Mouse (Mus musculus): ENCODE measurements around the gene Lmx1b. TPM values are rescaled to one million over a fixed set of nuclear protein-coding genes. Genes with fewer than 3 reads are reported as not detected.

Lmx1b gene
- polyA plus RNA-seq, 1 experiment from 2014 or later, result 1.7 TPM

- peak overlapping the region; percentile 67 for H3K4me2 ChIP-seq
- peak; percentile 34 for ATAC-seq (replicated peaks)
- H3K27ac ChIP-seq, result peak overlapping the region; percentile 84
- H3K4me3 ChIP-seq, result peak overlapping the region; percentile 40
- H3K9me3 ChIP-seq, result no peaks in the 10 kb centered on the region
- peaks cover 59% of the 10 kb centered on the region for H3K27me3 ChIP-seq (replicated peaks)
- 3% methylated on average over 17 of the region's 17 CpGs for WGBS
- peak overlapping the region; percentile 44 for H3K9ac ChIP-seq
- no peaks in the 10 kb centered on the region for H3K36me3 ChIP-seq (replicated peaks)
- peaks cover 31% of the 10 kb centered on the region for H3K4me1 ChIP-seq
These were observed 24.4 kb downstream of the Lmx1b start for GRCm38 (mm10) chr2:33615843-33616344.

- Histone ChIP-seq H3K9me3 (no peaks in the 10 kb centered on the region), H3K4me3 (no peak overlapping the region), H3K4me1 (peaks cover 20% of the 10 kb centered on the region), H3K9ac (no peak overlapping the region), H3K27me3 (replicated peaks) (peaks cover 39% of the 10 kb centered on the region), H3K36me3 (replicated peaks) (no peaks in the 10 kb centered on the region), H3K4me2 (no peak overlapping the region), H3K27ac (no peak overlapping the region)
- 15% methylated on average over 18 of the region's 18 CpGs for WGBS
- no peak for ATAC-seq (replicated peaks)
These were observed 34.6 kb downstream of the Lmx1b start for GRCm38 (mm10) chr2:33605487-33606256.

DNA sequence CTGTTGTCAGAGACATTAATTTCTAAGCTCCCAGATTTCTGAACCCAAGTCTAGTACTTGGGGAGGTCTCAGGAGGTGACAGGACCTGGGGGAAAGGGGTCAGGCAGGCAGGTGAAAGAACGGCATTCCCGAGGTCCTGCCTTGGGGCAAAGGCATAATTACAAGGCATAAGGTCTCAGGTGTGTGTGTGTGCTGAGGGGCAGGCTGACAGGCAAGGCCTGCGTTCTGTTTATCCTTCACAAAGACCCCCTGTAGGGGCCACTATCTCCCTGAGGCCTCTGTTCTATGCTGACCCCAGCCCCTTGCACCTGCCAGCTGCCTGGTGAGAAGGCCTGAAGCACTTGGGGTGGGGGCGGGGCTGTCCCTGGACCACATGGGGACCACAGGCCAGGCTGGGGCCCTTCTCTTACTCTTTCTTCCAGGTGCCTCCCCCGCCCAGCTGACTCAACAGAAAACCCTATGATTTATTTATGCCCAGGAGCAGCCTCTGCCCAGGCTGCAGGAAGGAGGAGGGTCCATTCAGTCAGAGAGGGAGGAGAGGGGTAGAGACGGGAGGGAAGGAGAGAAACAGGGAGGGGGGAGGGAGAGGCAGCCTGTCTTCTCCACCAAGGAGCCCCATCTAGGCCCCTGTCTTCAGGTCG, 35.3 kb downstream of the Lmx1b start:
- H3K27ac ChIP-seq, result no peak overlapping the region
- H3K4me1 ChIP-seq, result peaks cover 20% of the 10 kb centered on the region
- peaks cover 39% of the 10 kb centered on the region for H3K27me3 ChIP-seq (replicated peaks)
- no peak overlapping the region for H3K4me3 ChIP-seq
- 19% methylated on average over 7 of the region's 7 CpGs for WGBS
- no peak overlapping the region for H3K4me2 ChIP-seq
- no peaks in the 10 kb centered on the region for H3K36me3 ChIP-seq (replicated peaks)
- ATAC-seq (replicated peaks), result no peak
- H3K9me3 ChIP-seq, result no peaks in the 10 kb centered on the region
- no peak overlapping the region for H3K9ac ChIP-seq

- WGBS, result 52% methylated on average over 6 of the region's 6 CpGs
- no peak for ATAC-seq (replicated peaks)
- H3K9ac ChIP-seq, result no peak overlapping the region
- no peaks in the 10 kb centered on the region for H3K36me3 ChIP-seq (replicated peaks)
- H3K4me1 ChIP-seq, result peaks cover 9% of the 10 kb centered on the region
- peaks cover 25% of the 10 kb centered on the region for H3K27me3 ChIP-seq (replicated peaks)
- no peak overlapping the region for H3K4me2 ChIP-seq
- H3K27ac ChIP-seq, result no peak overlapping the region
- H3K9me3 ChIP-seq, result no peaks in the 10 kb centered on the region
- H3K4me3 ChIP-seq, result no peak overlapping the region
These were observed 39.8 kb downstream of the Lmx1b start for GRCm38 (mm10) chr2:33600520-33600919.

DNA sequence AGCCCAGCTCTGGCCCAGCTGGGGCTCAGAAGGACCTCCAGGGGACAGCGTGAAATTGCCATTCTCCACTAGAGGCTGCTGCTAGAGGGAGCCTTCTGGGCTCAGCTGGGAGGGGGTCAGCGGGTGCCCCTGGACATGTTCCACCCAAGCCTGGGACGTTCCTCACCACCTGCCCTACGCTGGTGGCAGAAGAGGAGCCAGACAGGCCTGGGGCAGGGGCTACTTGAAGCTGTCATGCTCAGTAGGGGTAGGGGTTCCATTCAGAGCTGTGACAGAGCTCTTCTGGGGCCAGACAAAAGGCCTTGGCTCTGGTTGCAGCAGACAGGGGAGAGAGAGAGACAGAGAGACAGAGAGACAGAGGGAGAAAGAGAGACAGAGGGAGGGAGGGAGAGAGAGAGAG, 42.9 kb downstream of the Lmx1b start:
- Histone ChIP-seq H3K4me3 (no peak overlapping the region), H3K9ac (no peak overlapping the region), H3K4me2 (no peak overlapping the region), H3K9me3 (no peaks in the 10 kb centered on the region), H3K27ac (no peak overlapping the region), H3K4me1 (peaks cover 19% of the 10 kb centered on the region), H3K27me3 (replicated peaks) (peaks cover 15% of the 10 kb centered on the region), H3K36me3 (replicated peaks) (no peaks in the 10 kb centered on the region)
- ATAC-seq (replicated peaks), result no peak
- WGBS, result 18% methylated on average over 4 of the region's 4 CpGs

DNA sequence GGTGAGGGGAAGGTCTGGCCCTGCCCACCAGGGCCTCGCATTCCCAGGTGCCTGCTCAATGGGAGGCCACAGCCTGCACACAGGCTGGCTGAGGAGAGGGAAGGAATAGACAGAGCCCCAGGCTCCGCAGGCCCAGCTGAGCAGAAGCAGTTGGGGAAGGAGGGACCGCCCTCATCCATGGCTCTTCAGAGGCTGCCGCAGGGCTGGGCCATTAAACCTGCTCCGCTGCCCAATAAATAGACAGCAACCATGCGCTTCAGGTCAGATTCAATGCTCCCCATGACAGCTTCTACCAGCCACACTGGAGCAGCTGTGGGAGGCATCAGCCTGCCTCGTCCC, 45.3 kb downstream of the Lmx1b start:
- 18% methylated on average over 7 of the region's 7 CpGs for WGBS
- peaks cover 28% of the 10 kb centered on the region for H3K4me1 ChIP-seq

GRCm38 (mm10) chr2:33594181-33595084, 45.9 kb downstream of the Lmx1b start:
- WGBS, result 48% methylated on average over 9 of the region's 9 CpGs
- no peak overlapping the region for H3K27ac ChIP-seq
- peaks cover 28% of the 10 kb centered on the region for H3K4me1 ChIP-seq

More for the DNA sequence above, 45.3 kb downstream of the Lmx1b start:
- Histone ChIP-seq H3K27me3 (replicated peaks) (peaks cover 8% of the 10 kb centered on the region), H3K4me2 (no peak overlapping the region), H3K27ac (no peak overlapping the region), H3K9ac (no peak overlapping the region), H3K4me3 (no peak overlapping the region), H3K36me3 (replicated peaks) (no peaks in the 10 kb centered on the region), H3K9me3 (no peaks in the 10 kb centered on the region)
- ATAC-seq (replicated peaks), result no peak

GRCm38 (mm10) chr2:33592931-33593555, 47.3 kb downstream of the Lmx1b start:
- Histone ChIP-seq H3K4me2 (no peak overlapping the region), H3K4me3 (no peak overlapping the region), H3K27me3 (replicated peaks) (peaks cover 1% of the 10 kb centered on the region), H3K9ac (no peak overlapping the region), H3K36me3 (replicated peaks) (no peaks in the 10 kb centered on the region), H3K4me1 (peaks cover 28% of the 10 kb centered on the region), H3K9me3 (no peaks in the 10 kb centered on the region), H3K27ac (0 out of 2 replicates have a peak overlapping the region, but pooled peaks have one; percentile 38)
- 3% methylated on average over 12 of the region's 12 CpGs for WGBS
- ATAC-seq (replicated peaks), result peak; percentile 73

More at GRCm38 (mm10) chr2:33594181-33595084, 45.9 kb downstream of the Lmx1b start:
- H3K4me2 ChIP-seq, result no peak overlapping the region
- no peaks in the 10 kb centered on the region for H3K36me3 ChIP-seq (replicated peaks)
- no peak overlapping the region for H3K9ac ChIP-seq
- no peak overlapping the region for H3K4me3 ChIP-seq
- ATAC-seq (replicated peaks), result no peak
- peaks cover 8% of the 10 kb centered on the region for H3K27me3 ChIP-seq (replicated peaks)
- no peaks in the 10 kb centered on the region for H3K9me3 ChIP-seq

DNA sequence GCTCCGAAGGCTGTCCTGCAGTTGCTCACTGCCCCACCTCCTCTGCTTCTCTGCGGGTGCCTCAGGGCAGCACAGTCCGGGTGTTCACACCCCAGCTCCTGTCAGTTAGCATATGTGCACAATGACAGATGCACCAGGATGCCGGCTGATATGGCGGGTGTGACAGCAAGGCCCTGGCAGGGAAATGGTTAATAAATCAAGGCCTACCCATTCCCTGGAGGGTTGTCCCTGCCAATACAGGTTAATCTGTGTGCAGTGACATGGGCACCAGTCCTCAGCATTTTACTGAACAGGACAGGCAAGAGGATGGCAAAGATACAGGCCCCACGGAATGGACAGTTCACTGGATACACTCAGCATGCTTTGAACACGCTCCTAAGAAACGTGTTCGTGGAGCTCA, 51.0 kb downstream of the Lmx1b start:
- H3K36me3 ChIP-seq (replicated peaks), result no peaks in the 10 kb centered on the region
- no peak overlapping the region for H3K4me2 ChIP-seq
- WGBS, result 61% methylated on average over 9 of the region's 9 CpGs
- H3K9ac ChIP-seq, result no peak overlapping the region
- H3K4me3 ChIP-seq, result no peak overlapping the region
- no peak for ATAC-seq (replicated peaks)
- H3K27ac ChIP-seq, result no peak overlapping the region
- H3K4me1 ChIP-seq, result peaks cover 35% of the 10 kb centered on the region
- no peaks in the 10 kb centered on the region for H3K9me3 ChIP-seq
- peaks cover 23% of the 10 kb centered on the region for H3K27me3 ChIP-seq (replicated peaks)

- Histone ChIP-seq H3K9ac (no peak overlapping the region), H3K9me3 (no peaks in the 10 kb centered on the region), H3K36me3 (replicated peaks) (no peaks in the 10 kb centered on the region), H3K27me3 (replicated peaks) (peaks cover 55% of the 10 kb centered on the region), H3K27ac (no peak overlapping the region; the same call in 1 of the 2 replicates), H3K4me2 (0 out of 2 replicates have a peak overlapping the region, but pooled peaks have one; percentile 6), H3K4me1 (peaks cover 50% of the 10 kb centered on the region), H3K4me3 (no peak overlapping the region)
- 15% methylated on average over 29 of the region's 29 CpGs for WGBS
- no peak; the same call in 1 of the 2 replicates for ATAC-seq (replicated peaks)
These were observed 55.1 kb downstream of the Lmx1b start for GRCm38 (mm10) chr2:33584937-33585910.

DNA sequence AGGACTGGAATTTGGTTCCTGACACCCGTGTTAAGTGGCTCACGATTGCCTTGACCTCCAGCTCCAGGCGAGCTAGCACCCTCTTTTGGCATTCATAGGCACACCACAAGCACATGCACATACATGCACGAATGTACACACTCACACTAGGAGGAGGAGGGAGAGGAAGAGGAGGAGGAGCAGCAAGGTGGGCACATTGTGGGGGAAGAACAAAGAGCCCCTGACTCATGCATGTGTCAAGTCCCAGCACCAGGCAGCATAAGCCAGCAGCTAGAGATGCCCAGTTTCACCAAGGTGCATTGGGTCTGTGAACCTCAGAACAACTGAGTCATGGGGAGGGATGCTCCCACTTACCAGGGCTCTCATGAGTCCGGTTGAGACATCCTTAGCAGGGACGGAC, 56.5 kb downstream of the Lmx1b start:
- 13% methylated on average over 6 of the region's 6 CpGs for WGBS
- Histone ChIP-seq H3K27ac (no peak overlapping the region), H3K36me3 (replicated peaks) (no peaks in the 10 kb centered on the region), H3K4me1 (peaks cover 55% of the 10 kb centered on the region), H3K4me2 (no peak overlapping the region), H3K27me3 (replicated peaks) (peaks cover 67% of the 10 kb centered on the region), H3K9ac (no peak overlapping the region), H3K4me3 (no peak overlapping the region), H3K9me3 (no peaks in the 10 kb centered on the region)
- ATAC-seq (replicated peaks), result no peak

Measured in midbrain, embryonic 15.5 days (tissue).